Mouse (Mus musculus): Measurements from ENCODE around the gene Gm614.

Gene Gm614

GRCm38 (mm10) chrX:101263892-101264291 is at the start of gene Gm614:
TSS of gene Gm614 (minus strand) at chrX:101263992.
- DNase-seq = no peak

DNA sequence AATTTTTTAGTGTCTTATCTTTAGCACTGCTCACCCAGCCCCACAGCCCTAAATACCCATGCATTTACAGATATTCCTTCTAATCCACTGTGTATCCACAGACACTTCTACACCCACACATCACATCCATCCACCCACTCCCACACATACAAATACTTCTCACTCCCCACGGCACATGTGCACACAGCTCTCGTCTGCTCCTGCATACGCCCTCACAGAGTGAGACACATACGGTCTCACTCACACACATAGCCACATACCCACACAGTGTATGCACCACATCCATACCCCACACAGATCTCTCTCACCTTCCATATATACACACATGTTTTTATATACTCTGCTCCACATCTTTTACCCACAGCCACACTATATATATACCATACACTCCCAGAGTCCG is 45.5 kb upstream of the Gm614 start:
- no peak for DNase-seq

DNA sequence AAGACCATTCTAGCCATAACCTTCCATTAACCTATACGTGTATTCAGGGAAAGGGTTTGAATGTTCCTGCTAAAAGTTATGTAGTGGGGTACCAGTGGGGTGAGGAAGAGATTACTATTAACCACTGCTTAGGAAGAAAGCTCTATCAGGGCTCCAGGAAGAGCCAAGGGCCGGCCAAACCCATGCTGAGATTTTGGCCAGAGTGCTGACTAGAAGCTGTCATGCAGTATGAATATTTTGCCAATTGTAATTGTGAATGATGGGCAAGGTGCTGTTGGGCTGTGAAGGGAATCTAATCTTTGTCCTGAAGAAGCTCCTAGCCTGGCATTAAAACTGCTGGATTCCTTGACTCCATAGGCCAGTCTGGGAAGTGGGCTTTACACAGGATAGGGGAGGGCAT is 40.9 kb upstream of the Gm614 start:
- DNase-seq = no peak

DNA sequence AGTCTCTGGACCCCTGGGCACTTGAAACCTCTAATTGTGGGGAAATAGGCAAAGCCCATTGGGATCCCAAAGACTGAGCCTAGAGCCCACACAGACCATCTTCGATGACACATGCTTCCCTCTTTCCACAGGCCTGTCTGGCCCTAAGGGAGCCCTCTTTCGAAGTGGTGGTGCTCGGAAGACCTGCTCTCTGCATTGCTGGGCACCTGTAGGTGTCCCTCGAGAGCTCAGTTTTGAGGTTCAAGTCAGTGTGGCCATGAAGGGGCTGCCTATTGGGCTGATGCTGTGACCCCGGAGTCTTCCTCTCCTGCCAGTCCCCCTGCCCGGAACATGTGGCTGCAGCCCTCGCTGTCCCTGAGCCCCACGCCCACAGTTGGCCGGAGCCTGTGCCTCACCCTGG is 37.9 kb upstream of the Gm614 start:
- DNase-seq = no peak

- DNase-seq = peak; percentile 30 to 52
Measured at GRCm38 (mm10) chrX:101300427-101301030, 36.7 kb upstream of the Gm614 start.

- DNase-seq = peak in 1 of 2 experiments; percentile 7
Measured at GRCm38 (mm10) chrX:101299473-101300426, 36.0 kb upstream of the Gm614 start.

GRCm38 (mm10) chrX:101299055-101299454 is 35.3 kb upstream of the Gm614 start, which contains the start of gene Nlgn3:
TSS of gene Nlgn3 (plus strand) at chrX:101299168.
- DNase-seq = peak; percentile 46 to 48

GRCm38 (mm10) chrX:101290111-101290510 is 26.3 kb upstream of the Gm614 start:
- no peak for DNase-seq

GRCm38 (mm10) chrX:101289037-101289436 is 25.2 kb upstream of the Gm614 start:
- no peak for DNase-seq

DNA sequence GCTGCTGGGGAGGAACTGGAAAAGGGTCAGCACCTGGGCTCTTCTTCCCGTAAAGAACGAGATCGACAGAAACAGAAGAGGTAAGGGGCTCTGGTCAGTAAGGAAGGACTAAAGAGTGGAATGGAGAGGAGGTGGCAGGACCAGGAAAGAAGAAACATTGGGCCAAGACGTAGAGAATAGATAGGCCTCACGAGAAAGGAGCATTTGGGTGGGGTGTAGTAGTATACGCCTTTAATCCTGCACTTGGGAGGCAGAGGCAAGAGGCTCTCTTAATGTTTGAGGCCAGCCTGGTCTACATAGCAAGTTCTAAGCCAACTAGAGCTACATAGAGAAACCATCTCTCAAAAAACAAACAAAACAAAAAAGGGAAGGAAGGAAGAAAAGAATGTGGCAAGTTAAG is 24.6 kb upstream of the Gm614 start:
- DNase-seq = no peak

GRCm38 (mm10) chrX:101287543-101287942 is 23.8 kb upstream of the Gm614 start:
- no peak for DNase-seq

- DNase-seq = no peak
Measured at GRCm38 (mm10) chrX:101285953-101286670, 22.3 kb upstream of the Gm614 start.

GRCm38 (mm10) chrX:101285534-101285933 is 21.7 kb upstream of the Gm614 start:
- DNase-seq = peak; percentile 79 to 80

DNA sequence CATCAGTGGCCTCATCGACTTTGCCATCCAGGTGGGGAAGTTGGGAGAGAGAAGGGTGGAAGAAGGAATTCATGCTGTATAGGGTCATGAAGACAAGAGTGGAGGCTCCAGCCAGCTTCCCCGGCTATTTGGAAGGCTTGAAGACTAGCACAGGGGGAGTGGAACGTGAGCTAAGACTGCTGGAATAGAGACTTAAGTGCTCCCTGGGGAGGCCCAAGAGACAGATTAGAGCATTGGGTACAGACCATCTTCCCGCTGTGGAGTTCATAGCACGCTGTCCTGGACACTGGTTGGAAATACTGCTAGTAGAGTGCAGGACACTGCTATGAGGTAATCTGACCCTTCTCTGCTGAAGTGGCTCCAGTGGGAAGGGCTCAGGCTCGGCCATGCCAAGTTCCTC is 19.0 kb upstream of the Gm614 start:
- no peak for DNase-seq

- DNase-seq = peak; percentile 92 to 95
Measured at GRCm38 (mm10) chrX:101273875-101274738, 10.3 kb upstream of the Gm614 start, which contains the start of gene Med12. TSS of gene Med12 (plus strand) at chrX:101274030.

- no peak for DNase-seq
Measured at GRCm38 (mm10) chrX:101273410-101273809, 9.6 kb upstream of the Gm614 start.

- DNase-seq = no peak
Measured at GRCm38 (mm10) chrX:101268755-101269124, 4.9 kb upstream of the Gm614 start, which contains the start of gene Gm20489. TSS of gene Gm20489 (minus strand) at chrX:101269023.

DNA sequence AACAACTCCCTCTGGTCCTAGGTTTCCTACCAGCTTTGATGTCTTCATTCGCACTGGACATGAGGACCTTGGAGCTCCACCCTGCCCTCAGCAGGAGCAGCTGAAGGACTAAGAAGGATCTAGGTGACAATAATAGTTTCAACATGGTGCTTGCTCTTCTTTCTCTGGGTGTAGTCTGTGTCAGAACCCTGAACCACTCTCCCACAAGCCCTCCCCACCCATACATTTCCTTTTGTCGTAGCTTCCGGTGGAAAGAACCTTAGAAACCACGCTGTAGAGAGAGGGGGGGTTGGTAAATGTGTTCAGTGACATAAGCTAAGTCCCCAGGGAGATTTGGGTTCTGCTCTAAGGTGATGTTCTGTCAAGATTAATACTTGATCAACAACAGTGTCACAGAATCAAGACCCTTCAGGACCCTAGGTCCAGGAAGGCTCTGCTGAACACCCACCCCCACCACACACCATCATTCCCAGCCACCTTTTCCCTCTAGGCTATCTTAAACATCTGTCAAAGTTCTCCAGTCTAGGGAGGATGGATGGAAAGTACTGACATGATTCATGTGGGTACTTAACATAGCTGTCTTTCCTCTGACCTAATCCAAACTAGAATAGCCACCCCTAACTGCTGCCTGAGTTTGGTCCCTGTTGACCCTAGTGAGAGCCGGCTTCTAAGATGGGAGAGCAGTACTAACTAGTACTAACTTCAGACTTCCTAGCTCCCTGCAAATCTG is 4.4 kb upstream of the Gm614 start, which contains the start of gene Il2rg:
TSS of gene Il2rg (minus strand) at position 231 of the 730 bp plus-strand sequence.
- no peak for DNase-seq

GRCm38 (mm10) chrX:101266631-101267030 is 2.8 kb upstream of the Gm614 start:
- DNase-seq = no peak

- peak; percentile 38 to 64 for DNase-seq
Measured at GRCm38 (mm10) chrX:101260441-101261325, 3.1 kb downstream of the Gm614 start.

Measured in kidney, postnatal 4 days (tissue).